In the genomic region with DNA sequence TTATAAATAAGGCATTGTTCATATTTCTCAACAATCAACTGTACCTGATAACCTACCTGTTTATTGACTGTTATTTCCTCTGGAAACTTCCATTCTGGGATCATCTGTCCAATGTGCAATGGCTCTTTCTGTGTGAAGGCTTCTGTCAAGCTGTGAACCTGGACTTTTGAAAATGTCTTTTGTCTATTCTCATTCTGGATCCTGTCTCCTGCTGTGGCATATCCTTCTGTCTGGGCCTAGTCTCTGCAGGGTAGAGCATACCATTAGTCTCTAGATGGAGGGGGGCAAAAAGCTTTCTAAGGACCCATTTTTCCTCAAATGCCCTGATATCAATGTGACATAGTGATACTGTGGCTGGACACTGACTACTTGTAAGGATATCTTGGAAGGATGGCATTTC, we compare ENCODE assay signal across 28 mouse cellular contexts.
"Had no signal": no experiment of that assay in that cellular context is flagged by ENCODE, and none has a peak within 500 bp of the region (broad histone marks: within the 10 kb centered on the region; RNA-seq: fewer than 3 reads in every experiment).

No protein-coding gene starts in this region.

- H3K27ac ChIP-seq: gastrocnemius, adult 2 months; heart, embryonic 10.5 days; hindbrain, embryonic 10.5 days; hindbrain, embryonic 12.5 days; hindbrain, embryonic 14.5 days; intestine, embryonic 15.5 days; layer of hippocampus, adult 2 months; limb, embryonic 13.5 days; limb, embryonic 15.5 days; liver, embryonic 12.5 days; liver, embryonic 14.5 days had no signal

- ATAC-seq: hindbrain, embryonic 16.5 days; inflammation-experienced regulatory T-cells, adult 6 months; intestine, embryonic 15.5 days; intestine, postnatal 0 days; liver, embryonic 12.5 days had no signal

- H3K27me3 ChIP-seq: heart, embryonic 12.5 days; hindbrain, embryonic 12.5 days; intestine, embryonic 15.5 days; limb, embryonic 13.5 days; limb, embryonic 15.5 days; liver, embryonic 12.5 days had no signal

- H3K9me3 ChIP-seq: heart, embryonic 10.5 days; hindbrain, embryonic 10.5 days; hindbrain, embryonic 12.5 days; intestine, embryonic 15.5 days; limb, embryonic 13.5 days; limb, embryonic 15.5 days; liver, embryonic 12.5 days had no signal

- H3K4me3 ChIP-seq: gastrocnemius, adult 2 months; heart, embryonic 10.5 days; heart, embryonic 12.5 days; hindbrain, embryonic 10.5 days; hindbrain, embryonic 12.5 days; intestine, embryonic 15.5 days; layer of hippocampus, adult 2 months; limb, embryonic 13.5 days; limb, embryonic 15.5 days; liver, embryonic 12.5 days had no signal

- H3K4me2 ChIP-seq: heart, embryonic 12.5 days; hindbrain, embryonic 12.5 days; hindbrain, embryonic 14.5 days; intestine, embryonic 15.5 days; limb, embryonic 13.5 days; limb, embryonic 15.5 days; liver, embryonic 12.5 days had no signal

- H3K4me1 ChIP-seq: heart, embryonic 10.5 days; heart, embryonic 12.5 days; hindbrain, embryonic 10.5 days; hindbrain, embryonic 12.5 days; intestine, embryonic 15.5 days; limb, embryonic 13.5 days; limb, embryonic 15.5 days; liver, embryonic 12.5 days had no signal

- H3K36me3 ChIP-seq: heart, embryonic 10.5 days; heart, embryonic 12.5 days; hindbrain, embryonic 10.5 days; hindbrain, embryonic 12.5 days; intestine, embryonic 15.5 days; limb, embryonic 13.5 days; limb, embryonic 15.5 days; liver, embryonic 12.5 days had no signal

- DNase-seq: gastrocnemius, adult 2 months; gastrocnemius, postnatal 10 days; gastrocnemius, postnatal 25 days; heart, adult 18-20 months; heart, postnatal 10 days; heart, postnatal 4 days; kidney, adult 18-20 months; kidney, adult 8-10 months; kidney, postnatal 10 days; kidney, postnatal 25 days; kidney, postnatal 4 days; layer of hippocampus, adult 9-11 months; layer of hippocampus, postnatal 36 days; left cerebral cortex, postnatal 4 days had no signal

- H3K9ac ChIP-seq: heart, embryonic 12.5 days; hindbrain, embryonic 12.5 days; hindbrain, embryonic 14.5 days; intestine, embryonic 15.5 days; limb, embryonic 13.5 days; limb, embryonic 15.5 days; liver, embryonic 12.5 days; liver, embryonic 14.5 days had no signal
